Mouse (Mus musculus) CH12.LX (cell line): Measurements from ENCODE around the gene Gdpd2. TPM values are rescaled to one million over a fixed set of nuclear protein-coding genes. Genes with fewer than 3 reads are reported as not detected.
A peak's percentile ranks its signal among the peaks of the same experiment; 100 is the strongest.

Experiments used
- DNase-seq: peaks from one replicate; pipeline ENCODE4 v3.0.0-alpha.2; 2013; ENCODE audit errors: extremely low read depth
- H3K27ac ChIP-seq: 2 replicates; pipeline ENCODE4 v1.5.1; 2012; ENCODE audit warnings: low read depth, mild to moderate bottlenecking, control low read depth, moderate library complexity; ENCODE audit not compliant: insufficient read depth
- H3K27me3 ChIP-seq: replicated peaks from 2 replicates; pipeline ENCODE3; 2012; ENCODE audit warnings: inconsistent platforms
- H3K36me3 ChIP-seq, 2 experiments: replicated peaks in 1 of 2; 2 replicates each; pipeline versions ENCODE3 to v1.6.1; 2012; ENCODE audit warnings: inconsistent platforms in 1 of 2, low read length in 1 of 2, mild to moderate bottlenecking in 1 of 2, mixed read lengths in 1 of 2, moderate library complexity in 1 of 2; ENCODE audit not compliant: control insufficient read depth in 1 of 2, insufficient read depth in 1 of 2
- H3K4me1 ChIP-seq, 2 experiments: 2 replicates each; pipeline ENCODE4 v1.6.1; 2012; ENCODE audit warnings: inconsistent platforms in 1 of 2, moderate library complexity in 1 of 2; ENCODE audit not compliant: insufficient read depth in 2 of 2, control insufficient read depth in 1 of 2
- H3K4me2 ChIP-seq: 2 replicates; pipeline ENCODE4 v1.6.1; 2012; ENCODE audit warnings: low read depth, mild to moderate bottlenecking, control low read depth; ENCODE audit not compliant: poor library complexity, insufficient read depth, severe bottlenecking
- H3K4me3 ChIP-seq, 3 experiments: fragments of 150-350 bp in 1 of 3; sonication (generic) in 1 of 3; replicated peaks in 1 of 3; 2 replicates each; pipeline versions ENCODE3 to v1.5.1; 2011 to 2012; ENCODE audit warnings: low read depth in 2 of 3, low read length in 2 of 3, mild to moderate bottlenecking in 2 of 3, moderate library complexity in 2 of 3, control low read depth in 1 of 3, improper control_type of control experiment in 1 of 3, inconsistent platforms in 1 of 3, mixed read lengths in 1 of 3; ENCODE audit not compliant: poor library complexity in 1 of 3
- H3K79me2 ChIP-seq: replicated peaks from 2 replicates; pipeline ENCODE4 v1.6.1; 2012; ENCODE audit warnings: mild to moderate bottlenecking, moderate library complexity; ENCODE audit not compliant: control insufficient read depth, poor library complexity, insufficient read depth, severe bottlenecking; ENCODE audit errors: extremely low read depth
- H3K9ac ChIP-seq: 2 replicates; pipeline ENCODE4 v1.6.1; 2012; ENCODE audit warnings: low read depth, mild to moderate bottlenecking, control low read depth, moderate library complexity; ENCODE audit not compliant: insufficient read depth
- H3K9me3 ChIP-seq: replicated peaks from 2 replicates; pipeline ENCODE3; 2012; ENCODE audit warnings: low read length, inconsistent platforms, mixed read lengths
- CTCF ChIP-seq, 2 experiments: IDR thresholded peaks in 1 of 2; conservative IDR thresholded peaks in 1 of 2; 2 replicates each; pipeline ENCODE4 v1.5.1; 2011 to 2012; ENCODE audit warnings: low read depth in 2 of 2, low read length in 2 of 2, improper control_type of control experiment in 1 of 2, inconsistent platforms in 1 of 2, mild to moderate bottlenecking in 1 of 2, moderate library complexity in 1 of 2
- EP300 ChIP-seq: IDR thresholded peaks from 2 replicates; pipeline ENCODE4 v1.6.1; 2011; ENCODE audit warnings: low read length, improper control_type of control experiment
- IRF4 ChIP-seq: IDR thresholded peaks from 2 replicates; pipeline ENCODE4 v1.6.1; 2014; ENCODE audit warnings: low read depth, mild to moderate bottlenecking, inconsistent platforms, low read length, improper control_type of control experiment
- JUN ChIP-seq: IDR thresholded peaks from 2 replicates; pipeline ENCODE4 v1.6.1; 2011; ENCODE audit warnings: low read depth, mild to moderate bottlenecking, low read length, improper control_type of control experiment, moderate library complexity; ENCODE audit not compliant: insufficient read depth
- KAT2A ChIP-seq: IDR thresholded peaks from 2 replicates; pipeline ENCODE4 v1.6.1; 2012; ENCODE audit warnings: low read length, improper control_type of control experiment, inconsistent platforms; ENCODE audit not compliant: insufficient replicate concordance
- MAFK ChIP-seq: IDR thresholded peaks from 2 replicates; pipeline ENCODE4 v1.6.1; 2011; ENCODE audit warnings: low read length, improper control_type of control experiment; ENCODE audit not compliant: insufficient replicate concordance
- MAZ ChIP-seq: IDR thresholded peaks from 2 replicates; pipeline ENCODE4 v1.6.1; 2012; ENCODE audit warnings: low read depth, mild to moderate bottlenecking, inconsistent platforms, low read length, improper control_type of control experiment, moderate library complexity
- MYC ChIP-seq: IDR thresholded peaks from 2 replicates; pipeline ENCODE4 v1.6.1; 2011; ENCODE audit warnings: low read depth, mild to moderate bottlenecking, improper control_type of control experiment, low read length
- NELFE ChIP-seq: IDR thresholded peaks from 2 replicates; pipeline ENCODE4 v1.6.1; 2011; ENCODE audit warnings: low read depth, low read length, improper control_type of control experiment
- POLR2AphosphoS2 ChIP-seq: IDR thresholded peaks from 2 replicates; pipeline ENCODE4 v1.6.1; 2011; ENCODE audit warnings: low read depth, low read length, improper control_type of control experiment
- RAD21 ChIP-seq: IDR thresholded peaks from 2 replicates; pipeline ENCODE4 v1.6.1; 2011; ENCODE audit warnings: low read depth, mild to moderate bottlenecking, low read length, improper control_type of control experiment, moderate library complexity
- SIN3A ChIP-seq: IDR thresholded peaks from 2 replicates; pipeline ENCODE4 v1.6.1; 2012; ENCODE audit warnings: low read length, improper control_type of control experiment, inconsistent platforms
- SMC3 ChIP-seq: IDR thresholded peaks from 2 replicates; pipeline ENCODE4 v1.6.1; 2011; ENCODE audit warnings: low read depth, low read length, improper control_type of control experiment
- TBP ChIP-seq: conservative IDR thresholded peaks from 2 replicates; pipeline ENCODE4 v1.6.1; 2011; ENCODE audit warnings: low read depth, low read length, improper control_type of control experiment
- UBTF ChIP-seq: IDR thresholded peaks from 2 replicates; pipeline ENCODE4 v1.6.1; 2012; ENCODE audit warnings: low read depth, mild to moderate bottlenecking, inconsistent platforms, low read length, improper control_type of control experiment, moderate library complexity
- dilution Hi-C: fragments of 300-500 bp; cut with MboI; formaldehyde crosslinking; loops from 2 replicates; pipeline ENCODE4 v1.14.3; 2020; ENCODE audit warnings: low sequenced_read_pairs; ENCODE audit not compliant: extremely low pct_unique_long_range_greater_than_20kb, extremely low pct_ligation_motif_present
- in situ Hi-C: fragments of 300-500 bp; cut with MboI; formaldehyde crosslinking; loops from 3 replicates; pipeline ENCODE4 v1.14.3; 2019; ENCODE audit warnings: low sequenced_read_pairs, low pct_ligation_motif_present, low pct_unique_long_range_greater_than_20kb, mixed read lengths
- polyA plus RNA-seq: library from polyadenylated mRNA; unstranded; fragments of >175 nt; gene quantifications from 2 replicates; pipeline ENCODE4 v1.2.1, GENCODE M21; 2012; ENCODE audit warnings: low read depth; ENCODE audit not compliant: insufficient read length
- total RNA-seq, 2 experiments: library from RNA; depleted of rRNA; stranded (reverse); fragments of 300-350 nt in 1 of 2; fragments of >200 nt in 1 of 2; gene quantifications; 2 replicates each; pipeline ENCODE4 v1.2.3; 2012 to 2014

Gene Gdpd2
- total and polyA plus RNA-seq, 3 experiments, result 0.09 TPM; not detected in 2

- H3K4me2 ChIP-seq, result no peak overlapping the region
- H3K36me3 ChIP-seq, result no peaks in the 10 kb centered on the region
- TF ChIP-seq TBP, result no peak
- TF ChIP-seq SIN3A, result no peak
- TF ChIP-seq NELFE, result no peak
- no peak for TF ChIP-seq EP300
- H3K4me3 ChIP-seq, result no peak overlapping the region
- no peak for DNase-seq
- no peaks in the 10 kb centered on the region for H3K79me2 ChIP-seq
- in situ Hi-C loops (no loop called here), dilution Hi-C loops (no loop called here)
- H3K4me1 ChIP-seq, result no peaks in the 10 kb centered on the region
- no peaks in the 10 kb centered on the region for H3K9me3 ChIP-seq
- no peak overlapping the region for H3K9ac ChIP-seq
- H3K27me3 ChIP-seq, result no peaks in the 10 kb centered on the region
- no peak overlapping the region for H3K27ac ChIP-seq
These were observed 39.6 kb downstream of the Gdpd2 start for GRCm38 (mm10) chrX:100769281-100769680.

DNA sequence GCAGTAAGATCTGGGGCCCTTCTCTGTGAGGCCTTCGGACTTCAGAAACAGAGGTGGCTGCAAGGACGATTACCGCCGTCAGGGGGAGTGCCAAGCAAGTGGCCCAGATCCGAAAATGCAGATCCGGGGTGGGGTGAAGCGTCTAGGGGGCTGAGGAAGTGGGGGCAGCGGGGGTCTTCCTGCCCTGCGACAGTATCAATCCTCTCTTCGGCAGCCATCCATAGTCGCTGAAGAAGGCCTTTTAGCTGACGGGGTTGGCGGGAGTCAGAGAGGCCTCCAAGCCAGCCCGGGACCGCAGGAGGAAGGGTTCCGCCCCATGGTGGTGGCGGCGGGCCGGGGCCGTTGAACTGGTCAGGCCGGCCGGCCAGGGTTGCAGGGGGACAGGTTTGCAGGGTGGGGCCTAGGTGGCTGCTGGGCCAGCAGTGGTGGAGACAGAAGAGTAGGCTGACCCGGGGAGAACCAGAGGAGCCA lies 44.7 kb downstream of the Gdpd2 start:
- Histone ChIP-seq H3K79me2 (no peaks in the 10 kb centered on the region), H3K9ac (peak overlapping the region; percentile 68), H3K27me3 (no peaks in the 10 kb centered on the region), H3K27ac (peak overlapping the region; percentile 28; the same call in 1 of the 2 replicates), H3K36me3 (peaks cover 0 to 8% of the 10 kb centered on the region in 2 experiments), H3K4me1 (peaks cover 3 to 5% of the 10 kb centered on the region in 2 experiments; a peak in 1 of 4 replicates), H3K9me3 (no peaks in the 10 kb centered on the region), H3K4me2 (peak overlapping the region; percentile 22), H3K4me3 (peak overlapping the region; percentile 41 to 69 (median 60))
- DNase-seq, result peak; percentile 59
- in situ Hi-C loops (no loop called here), dilution Hi-C loops (no loop called here)
- TF ChIP-seq UBTF (peak; percentile 70; the same call in 1 of the 2 replicates), RAD21 (peak; percentile 34), MAZ (0 out of 2 replicates have a peak, but pooled peaks have one; percentile 29), MYC (no peak), MAFK (no peak), KAT2A (no peak), CTCF (conservative IDR thresholded peaks at IDR 0.05 in 1 of 2, IDR thresholded peaks at IDR 0.05 in 1 of 2; ENCODE audit: low read depth in 2 of 2, low read length in 2 of 2) (peak in 1 of 2 experiments; percentile 63; a peak in 2 of 4 replicates), SMC3 (peak; percentile 49)

DNA sequence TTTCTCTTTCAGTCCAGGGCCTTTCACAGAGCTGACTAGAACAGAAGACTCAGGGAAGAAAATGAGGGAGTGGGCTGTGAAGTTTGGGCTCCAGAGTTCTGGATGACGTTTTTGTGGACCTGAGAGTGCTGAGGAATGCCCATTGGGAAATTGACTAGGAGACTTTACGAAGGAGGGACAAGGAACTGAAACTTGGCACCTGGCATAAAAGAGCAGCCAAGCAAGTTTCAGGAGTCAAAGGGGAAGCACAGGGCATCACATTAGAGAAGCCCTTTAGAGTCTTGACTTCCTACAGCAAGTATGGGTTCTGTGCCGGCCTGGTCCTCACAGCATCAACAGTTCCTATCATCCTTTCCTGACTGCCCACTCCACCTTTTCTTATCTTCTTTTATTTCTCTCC lies 45.7 kb downstream of the Gdpd2 start:
- DNase-seq, result peak; percentile 21
- dilution Hi-C loops (no loop called here), in situ Hi-C loops (no loop called here)
- Histone ChIP-seq H3K27me3 (no peaks in the 10 kb centered on the region), H3K27ac (0 out of 2 replicates have a peak overlapping the region, but pooled peaks have one; percentile 31), H3K4me1 (peaks cover 3 to 5% of the 10 kb centered on the region in 2 experiments; a peak in 1 of 4 replicates), H3K9me3 (no peaks in the 10 kb centered on the region), H3K4me2 (peak overlapping the region; percentile 95), H3K36me3 (peaks cover 0 to 8% of the 10 kb centered on the region in 2 experiments), H3K4me3 (peak overlapping the region in 1 of 3 experiments; percentile 41), H3K9ac (peak overlapping the region; percentile 82), H3K79me2 (no peaks in the 10 kb centered on the region)
- no peak for TF ChIP-seq POLR2AphosphoS2
- TF ChIP-seq EP300, result peak; percentile 66
- TF ChIP-seq IRF4, result peak; percentile 78
- TF ChIP-seq JUN, result no peak
